Mouse (Mus musculus): ENCODE data around the gene Gm7145.
"Not testable (repeated sequence)": the region's sequence is repeated elsewhere in the genome, so short reads cannot be mapped to it uniquely, and the experiment has no call there.

Gene Gm7145

DNA sequence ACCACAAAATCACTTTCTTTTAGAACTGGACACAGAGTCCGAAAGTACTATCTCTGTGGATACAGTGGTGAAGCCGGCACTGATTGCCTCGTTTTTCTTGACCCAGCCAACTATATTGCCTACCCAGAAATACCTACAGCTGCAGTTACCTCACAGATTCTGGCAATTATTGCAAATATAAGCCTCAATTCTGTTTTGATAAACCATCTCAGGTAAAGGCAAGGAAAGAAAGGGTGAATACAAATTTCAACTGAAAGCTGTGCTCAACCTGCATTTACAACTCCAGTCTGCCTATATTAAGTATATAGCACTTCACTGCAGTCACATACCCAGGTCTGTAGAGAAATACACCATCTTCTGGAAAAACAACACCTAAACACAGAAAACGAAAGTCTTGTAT, at the start of gene Gm7145:
Gene Gm7145 (plus strand): TSS at position 301 of the 400 bp plus-strand sequence.
- no peak for DNase-seq (ENCODE audit: low spot score)

DNA sequence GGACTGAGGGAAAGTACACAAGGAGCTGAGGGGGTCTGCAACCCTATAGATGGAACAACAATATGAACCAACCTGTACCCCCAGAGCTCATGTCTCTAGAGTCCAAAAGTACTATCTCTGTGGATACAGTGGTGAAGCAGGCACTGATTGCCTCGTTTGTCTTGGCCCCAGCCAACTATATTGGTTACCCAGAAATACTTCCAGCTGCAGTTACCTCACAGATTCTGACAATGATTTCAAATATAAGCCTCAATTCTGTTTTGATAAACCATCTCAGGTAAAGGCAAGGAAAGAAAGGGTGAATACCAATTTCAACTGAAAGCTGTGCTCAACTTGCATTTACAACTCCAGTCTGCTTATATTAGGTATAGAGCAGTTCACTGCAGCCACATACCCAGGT, 38.0 kb upstream of the Gm7145 start, which contains the start of gene Gm28168:
Gene Gm28168 (plus strand): TSS at position 301 of the 400 bp plus-strand sequence.
- not testable (repeated sequence) for DNase-seq (ENCODE audit: low spot score)

DNA sequence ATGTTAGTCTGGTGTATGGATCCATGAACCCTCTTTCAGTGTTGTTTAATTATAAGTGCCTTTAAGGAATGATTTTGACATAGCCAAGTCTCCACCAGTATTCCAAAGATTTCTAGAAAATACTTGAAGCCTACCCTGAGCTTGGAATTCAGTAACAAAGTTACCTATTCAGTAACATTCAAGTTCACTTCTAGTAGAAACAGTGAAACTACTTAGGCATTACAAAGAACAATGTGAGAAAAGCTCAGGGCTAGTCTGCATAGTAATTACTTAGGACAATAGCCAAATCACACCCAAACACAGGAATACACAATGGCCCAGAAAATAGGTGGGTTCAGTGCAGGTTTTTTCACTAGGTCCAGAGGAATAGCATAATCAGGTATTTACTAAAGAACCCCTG, 38.1 kb downstream of the Gm7145 start:
- not testable (repeated sequence) for DNase-seq (ENCODE audit: low spot score)

DNA sequence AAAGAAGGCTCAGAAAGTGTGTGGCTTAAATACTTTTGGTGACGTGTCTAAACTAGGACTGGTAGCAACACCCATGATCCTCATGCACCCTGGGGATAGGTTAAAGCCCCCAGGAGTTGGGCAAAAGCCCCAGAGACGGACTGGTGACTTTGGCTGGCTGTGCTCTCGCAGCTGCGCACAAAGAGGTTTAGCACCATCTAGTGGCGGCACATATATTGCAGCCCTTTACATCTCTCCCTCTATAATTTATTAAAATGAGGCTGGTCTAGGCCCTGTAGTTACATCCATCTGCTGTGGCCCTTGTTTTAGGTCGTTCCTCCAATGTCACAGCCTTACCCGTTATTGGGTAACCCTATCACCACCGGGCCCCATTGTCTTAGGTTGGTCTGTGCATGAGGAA, 47.0 kb downstream of the Gm7145 start:
- not testable (repeated sequence) for DNase-seq (ENCODE audit: low spot score)
